Mouse (Mus musculus) CH12.LX (cell line): ENCODE data around the gene Dhcr24. TPM values are rescaled to one million over a fixed set of nuclear protein-coding genes. Genes with fewer than 3 reads are reported as not detected.

Source experiments
- DNase-seq: peaks from one replicate; pipeline ENCODE4 v3.0.0-alpha.2; 2013; ENCODE audit errors: extremely low read depth
- H3K27ac ChIP-seq: 2 replicates; pipeline ENCODE4 v1.5.1; 2012; ENCODE audit warnings: low read depth, mild to moderate bottlenecking, control low read depth, moderate library complexity; ENCODE audit not compliant: insufficient read depth
- H3K27me3 ChIP-seq: replicated peaks from 2 replicates; pipeline ENCODE3; 2012; ENCODE audit warnings: inconsistent platforms
- H3K36me3 ChIP-seq, 2 experiments: replicated peaks in 1 of 2; 2 replicates each; pipeline versions ENCODE3 to v1.6.1; 2012; ENCODE audit warnings: inconsistent platforms in 1 of 2, low read length in 1 of 2, mild to moderate bottlenecking in 1 of 2, mixed read lengths in 1 of 2, moderate library complexity in 1 of 2; ENCODE audit not compliant: control insufficient read depth in 1 of 2, insufficient read depth in 1 of 2
- H3K4me1 ChIP-seq, 2 experiments: 2 replicates each; pipeline ENCODE4 v1.6.1; 2012; ENCODE audit warnings: inconsistent platforms in 1 of 2, moderate library complexity in 1 of 2; ENCODE audit not compliant: insufficient read depth in 2 of 2, control insufficient read depth in 1 of 2
- H3K4me2 ChIP-seq: 2 replicates; pipeline ENCODE4 v1.6.1; 2012; ENCODE audit warnings: low read depth, mild to moderate bottlenecking, control low read depth; ENCODE audit not compliant: poor library complexity, insufficient read depth, severe bottlenecking
- H3K4me3 ChIP-seq, 3 experiments: fragments of 150-350 bp in 1 of 3; sonication (generic) in 1 of 3; replicated peaks in 1 of 3; 2 replicates each; pipeline versions ENCODE3 to v1.5.1; 2011 to 2012; ENCODE audit warnings: low read depth in 2 of 3, low read length in 2 of 3, mild to moderate bottlenecking in 2 of 3, moderate library complexity in 2 of 3, control low read depth in 1 of 3, improper control_type of control experiment in 1 of 3, inconsistent platforms in 1 of 3, mixed read lengths in 1 of 3; ENCODE audit not compliant: poor library complexity in 1 of 3
- H3K79me2 ChIP-seq: replicated peaks from 2 replicates; pipeline ENCODE4 v1.6.1; 2012; ENCODE audit warnings: mild to moderate bottlenecking, moderate library complexity; ENCODE audit not compliant: control insufficient read depth, poor library complexity, insufficient read depth, severe bottlenecking; ENCODE audit errors: extremely low read depth
- H3K9ac ChIP-seq: 2 replicates; pipeline ENCODE4 v1.6.1; 2012; ENCODE audit warnings: low read depth, mild to moderate bottlenecking, control low read depth, moderate library complexity; ENCODE audit not compliant: insufficient read depth
- H3K9me3 ChIP-seq: replicated peaks from 2 replicates; pipeline ENCODE3; 2012; ENCODE audit warnings: low read length, inconsistent platforms, mixed read lengths
- CHD2 ChIP-seq: IDR thresholded peaks from 2 replicates; pipeline ENCODE4 v1.6.1; 2011; ENCODE audit warnings: low read length, improper control_type of control experiment
- E2F4 ChIP-seq: IDR thresholded peaks from 2 replicates; pipeline ENCODE4 v1.6.1; 2011; ENCODE audit warnings: low read depth, low read length, improper control_type of control experiment; ENCODE audit not compliant: insufficient replicate concordance
- EP300 ChIP-seq: IDR thresholded peaks from 2 replicates; pipeline ENCODE4 v1.6.1; 2011; ENCODE audit warnings: low read length, improper control_type of control experiment
- HCFC1 ChIP-seq: IDR thresholded peaks from 2 replicates; pipeline ENCODE4 v1.6.1; 2012; ENCODE audit warnings: low read depth, mild to moderate bottlenecking, inconsistent platforms, low read length, improper control_type of control experiment
- IRF4 ChIP-seq: IDR thresholded peaks from 2 replicates; pipeline ENCODE4 v1.6.1; 2014; ENCODE audit warnings: low read depth, mild to moderate bottlenecking, inconsistent platforms, low read length, improper control_type of control experiment
- JUND ChIP-seq: conservative IDR thresholded peaks from 2 replicates; pipeline ENCODE4 v1.6.1; 2011; ENCODE audit warnings: low read depth, low read length, improper control_type of control experiment
- MAX ChIP-seq: IDR thresholded peaks from 2 replicates; pipeline ENCODE4 v1.6.1; 2011; ENCODE audit warnings: low read length, improper control_type of control experiment
- MXI1 ChIP-seq: IDR thresholded peaks from 2 replicates; pipeline ENCODE4 v1.6.1; 2011; ENCODE audit warnings: mild to moderate bottlenecking, low read depth, low read length, improper control_type of control experiment
- MYC ChIP-seq: IDR thresholded peaks from 2 replicates; pipeline ENCODE4 v1.6.1; 2011; ENCODE audit warnings: low read depth, mild to moderate bottlenecking, improper control_type of control experiment, low read length
- POLR2A ChIP-seq: IDR thresholded peaks from 2 replicates; pipeline ENCODE4 v1.6.1; 2011; ENCODE audit warnings: low read depth, mild to moderate bottlenecking, improper control_type of control experiment, low read length
- RAD21 ChIP-seq: IDR thresholded peaks from 2 replicates; pipeline ENCODE4 v1.6.1; 2011; ENCODE audit warnings: low read depth, mild to moderate bottlenecking, low read length, improper control_type of control experiment, moderate library complexity
- RCOR1 ChIP-seq: conservative IDR thresholded peaks from 2 replicates; pipeline ENCODE4 v1.6.1; 2012; ENCODE audit warnings: low read depth, mild to moderate bottlenecking, inconsistent platforms, low read length, improper control_type of control experiment
- SMC3 ChIP-seq: IDR thresholded peaks from 2 replicates; pipeline ENCODE4 v1.6.1; 2011; ENCODE audit warnings: low read depth, low read length, improper control_type of control experiment
- TBP ChIP-seq: conservative IDR thresholded peaks from 2 replicates; pipeline ENCODE4 v1.6.1; 2011; ENCODE audit warnings: low read depth, low read length, improper control_type of control experiment
- TCF12 ChIP-seq: IDR thresholded peaks from 2 replicates; pipeline ENCODE4 v1.6.1; 2014; ENCODE audit warnings: low read depth, mild to moderate bottlenecking, inconsistent platforms, low read length, improper control_type of control experiment
- USF2 ChIP-seq: conservative IDR thresholded peaks from 2 replicates; pipeline ENCODE4 v1.6.1; 2011; ENCODE audit warnings: low read depth, low read length, improper control_type of control experiment
- ZKSCAN1 ChIP-seq: IDR thresholded peaks from 2 replicates; pipeline ENCODE4 v1.6.1; 2012; ENCODE audit warnings: low read depth, inconsistent platforms, low read length, improper control_type of control experiment, borderline replicate concordance
- dilution Hi-C: fragments of 300-500 bp; cut with MboI; formaldehyde crosslinking; loops from 2 replicates; pipeline ENCODE4 v1.14.3; 2020; ENCODE audit warnings: low sequenced_read_pairs; ENCODE audit not compliant: extremely low pct_unique_long_range_greater_than_20kb, extremely low pct_ligation_motif_present
- in situ Hi-C: fragments of 300-500 bp; cut with MboI; formaldehyde crosslinking; loops from 3 replicates; pipeline ENCODE4 v1.14.3; 2019; ENCODE audit warnings: low sequenced_read_pairs, low pct_ligation_motif_present, low pct_unique_long_range_greater_than_20kb, mixed read lengths
- polyA plus RNA-seq: library from polyadenylated mRNA; unstranded; fragments of >175 nt; gene quantifications from 2 replicates; pipeline ENCODE4 v1.2.1, GENCODE M21; 2012; ENCODE audit warnings: low read depth; ENCODE audit not compliant: insufficient read length
- total RNA-seq, 2 experiments: library from RNA; depleted of rRNA; stranded (reverse); fragments of 300-350 nt in 1 of 2; fragments of >200 nt in 1 of 2; gene quantifications; 2 replicates each; pipeline ENCODE4 v1.2.3; 2012 to 2014

The Dhcr24 gene
- total and polyA plus RNA-seq, 3 experiments, result 41.4 to 90.5 (median 46.9) TPM

GRCm38 (mm10) chr4:106550516-106551166 is 10.2 kb upstream of the Dhcr24 start:
- Histone ChIP-seq H3K4me2 (no peak overlapping the region), H3K4me3 (no peak overlapping the region), H3K4me1 (peaks cover 0 to 5% of the 10 kb centered on the region in 2 experiments; a peak in 1 of 4 replicates), H3K9me3 (no peaks in the 10 kb centered on the region), H3K27me3 (peaks cover 1% of the 10 kb centered on the region), H3K27ac (no peak overlapping the region), H3K79me2 (no peaks in the 10 kb centered on the region), H3K9ac (no peak overlapping the region), H3K36me3 (no peaks in the 10 kb centered on the region)
- in situ Hi-C loops, result no loop called here
- TF ChIP-seq E2F4 (no peak), EP300 (no peak), MYC (no peak), HCFC1 (no peak), CHD2 (no peak), MAX (no peak), IRF4 (no peak)
- DNase-seq, result no peak
- dilution Hi-C loops, result no loop called here

- dilution Hi-C loops (no loop called here), in situ Hi-C loops (no loop called here)
- peaks cover 1% of the 10 kb centered on the region for H3K27me3 ChIP-seq
- no peak overlapping the region for H3K27ac ChIP-seq
- peaks cover 8% of the 10 kb centered on the region for H3K79me2 ChIP-seq
- no peak overlapping the region for H3K9ac ChIP-seq
- no peak overlapping the region for H3K4me2 ChIP-seq
- H3K4me3 ChIP-seq, result no peak overlapping the region
- H3K9me3 ChIP-seq, result no peaks in the 10 kb centered on the region
- H3K36me3 ChIP-seq, result peaks cover 0 to 2% of the 10 kb centered on the region in 2 experiments
- TF ChIP-seq POLR2A (no peak), TBP (no peak), IRF4 (no peak), MXI1 (no peak), EP300 (no peak), RCOR1 (no peak), USF2 (no peak), RAD21 (no peak), SMC3 (no peak), TCF12 (no peak), JUND (no peak), ZKSCAN1 (no peak)
- no peak for DNase-seq
- peaks cover 2 to 9% of the 10 kb centered on the region in 2 experiments; a peak in 3 of 4 replicates for H3K4me1 ChIP-seq
These were observed 3.6 kb upstream of the Dhcr24 start for GRCm38 (mm10) chr4:106557262-106557661.
